Mouse (Mus musculus) kidney, embryonic 15.5 days (tissue): ENCODE data around the gene Spats1. TPM values are rescaled to one million over a fixed set of nuclear protein-coding genes. Genes with fewer than 3 reads are reported as not detected.

ENCODE experiments used
- ATAC-seq: fragments of 200-750 bp; cut with Nextera tagmentation; replicated peaks from 2 replicates; pipeline ENCODE4 v1.8.0; 2017; ENCODE audit warnings: moderate TSS enrichment; ENCODE audit not compliant: low FRiP score
- H3K27ac ChIP-seq: fragments of 300-500 bp; sonication (generic); 2 replicates; pipeline ENCODE4 v1.5.1; 2015; ENCODE audit warnings: mild to moderate bottlenecking, inconsistent platforms
- H3K27me3 ChIP-seq: fragments of 300-500 bp; sonication (generic); 2 replicates; pipeline ENCODE4 v1.6.1; 2015; ENCODE audit warnings: inconsistent platforms
- H3K36me3 ChIP-seq: fragments of 300-500 bp; sonication (generic); 2 replicates; pipeline ENCODE4 v1.6.1; 2015; ENCODE audit warnings: inconsistent platforms
- H3K4me1 ChIP-seq: fragments of 300-500 bp; sonication (generic); 2 replicates; pipeline ENCODE4 v1.6.1; 2015; ENCODE audit warnings: inconsistent platforms
- H3K4me2 ChIP-seq: fragments of 300-500 bp; sonication (generic); 2 replicates; pipeline ENCODE4 v1.6.1; 2015; ENCODE audit warnings: moderate library complexity, mild to moderate bottlenecking, inconsistent platforms
- H3K4me3 ChIP-seq: fragments of 300-500 bp; sonication (generic); replicated peaks from 2 replicates; pipeline ENCODE4 v1.5.1; 2015; ENCODE audit warnings: mild to moderate bottlenecking, inconsistent platforms
- H3K9ac ChIP-seq: fragments of 300-500 bp; sonication (generic); 2 replicates; pipeline ENCODE4 v1.6.1; 2015; ENCODE audit warnings: mild to moderate bottlenecking, inconsistent platforms
- H3K9me3 ChIP-seq: fragments of 300-500 bp; sonication (generic); replicated peaks from 2 replicates; pipeline ENCODE4 v1.6.1; 2016; ENCODE audit warnings: inconsistent platforms
- WGBS: fragments of 180-500 bp; shearing (Covaris S2); methylation state at CpG from one replicate; pipeline ENCODE4 v1.1.7; 2015; ENCODE audit warnings: mixed read lengths; 5-methylcytosine and 5-hydroxymethylcytosine counted together
- polyA plus RNA-seq: library from polyadenylated mRNA; unstranded; fragments of >200 nt; fragmentation: Nextera tagmentation; extraction: Ambion mirVana; gene quantifications from 2 replicates; pipeline ENCODE4 v1.2.1, GENCODE M21; 2015

Spats1 gene
- polyA plus RNA-seq, 1 experiment from 2014 or later = 0.29 TPM

DNA sequence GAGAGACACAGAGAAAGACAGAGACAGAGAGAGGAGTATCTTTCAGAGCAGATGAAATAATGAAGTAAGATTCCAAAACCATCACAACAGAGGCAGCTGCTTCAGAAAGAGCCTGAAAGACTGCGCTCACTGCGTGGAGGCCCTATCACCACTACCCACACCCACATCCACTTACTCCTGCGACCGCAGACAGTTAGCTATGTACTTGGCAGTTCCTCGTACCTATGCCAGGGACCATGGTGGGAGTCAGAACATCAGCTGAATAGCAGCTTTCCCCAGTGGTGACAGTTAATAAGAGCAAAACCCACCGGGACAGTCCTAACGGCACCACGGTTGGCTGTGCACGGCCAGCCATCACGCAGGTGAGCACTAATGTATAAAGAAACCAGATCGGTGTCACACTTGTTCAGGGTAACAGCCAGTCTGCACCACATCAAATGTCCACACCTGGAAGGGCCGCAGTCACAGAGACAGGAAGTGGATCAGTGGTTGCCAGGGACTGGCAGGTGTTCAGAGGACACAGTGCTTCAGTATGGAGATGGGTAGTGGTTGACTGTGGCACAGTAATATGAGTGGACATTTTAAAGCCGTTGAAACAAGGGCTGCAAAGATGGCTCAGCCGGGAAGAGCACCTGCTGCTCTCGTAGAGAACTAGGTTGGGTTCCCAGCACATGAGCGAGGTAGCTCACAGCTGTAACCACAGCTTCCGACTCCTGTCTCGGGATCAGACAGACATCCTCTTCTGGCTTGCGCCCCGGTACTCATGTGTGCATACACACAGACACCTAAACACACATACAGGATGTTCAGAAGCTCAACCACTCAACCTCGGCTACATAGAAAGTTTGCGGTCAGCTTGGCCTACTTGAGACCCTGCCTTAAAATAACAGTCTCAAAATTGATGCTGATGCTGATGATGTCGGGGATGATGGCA, 13.4 kb upstream of the Spats1 start:
- no peak overlapping the region for H3K27ac ChIP-seq
- no peaks in the 10 kb centered on the region for H3K4me1 ChIP-seq
- ATAC-seq = no peak
- H3K4me2 ChIP-seq = no peak overlapping the region
- WGBS = 83% methylated on average over 23 of the region's 23 CpGs
- no peak overlapping the region for H3K9ac ChIP-seq
- no peaks in the 10 kb centered on the region for H3K36me3 ChIP-seq
- H3K4me3 ChIP-seq = no peak overlapping the region
- no peaks in the 10 kb centered on the region for H3K9me3 ChIP-seq
- peaks cover 7% of the 10 kb centered on the region; the same call in 1 of the 2 replicates for H3K27me3 ChIP-seq

GRCm38 (mm10) chr17:45487216-45487615, 12.0 kb upstream of the Spats1 start:
- peaks cover 7% of the 10 kb centered on the region; the same call in 1 of the 2 replicates for H3K27me3 ChIP-seq
- no peak for ATAC-seq
- 11% methylated on average over 5 of the region's 5 CpGs for WGBS

GRCm38 (mm10) chr17:45485581-45485980, 10.4 kb upstream of the Spats1 start:
- WGBS = 85% methylated on average over 7 of the region's 7 CpGs
- ATAC-seq = no peak
- Histone ChIP-seq H3K4me3 (no peak overlapping the region), H3K27me3 (peaks cover 7% of the 10 kb centered on the region; the same call in 1 of the 2 replicates), H3K4me1 (no peaks in the 10 kb centered on the region), H3K27ac (no peak overlapping the region), H3K4me2 (no peak overlapping the region), H3K9me3 (peaks cover 5% of the 10 kb centered on the region; the same call in 1 of the 2 replicates), H3K9ac (no peak overlapping the region), H3K36me3 (no peaks in the 10 kb centered on the region)

More at GRCm38 (mm10) chr17:45487216-45487615, 12.0 kb upstream of the Spats1 start:
- no peaks in the 10 kb centered on the region for H3K4me1 ChIP-seq
- no peak overlapping the region for H3K27ac ChIP-seq
- no peak overlapping the region for H3K4me2 ChIP-seq
- H3K36me3 ChIP-seq = no peaks in the 10 kb centered on the region
- no peak overlapping the region for H3K4me3 ChIP-seq
- H3K9ac ChIP-seq = no peak overlapping the region
- H3K9me3 ChIP-seq = no peaks in the 10 kb centered on the region

- ATAC-seq = no peak
- 35% methylated on average over 2 of the region's 2 CpGs for WGBS
- Histone ChIP-seq H3K4me1 (no peaks in the 10 kb centered on the region), H3K9ac (no peak overlapping the region), H3K27me3 (peaks cover 21% of the 10 kb centered on the region), H3K27ac (no peak overlapping the region), H3K36me3 (no peaks in the 10 kb centered on the region), H3K4me3 (no peak overlapping the region), H3K9me3 (peaks cover 5% of the 10 kb centered on the region; the same call in 1 of the 2 replicates), H3K4me2 (no peak overlapping the region)
Observed at GRCm38 (mm10) chr17:45480429-45480828, 5.2 kb upstream of the Spats1 start.

GRCm38 (mm10) chr17:45478234-45478825, 3.1 kb upstream of the Spats1 start:
- Histone ChIP-seq H3K9ac (no peak overlapping the region), H3K27me3 (peaks cover 34% of the 10 kb centered on the region), H3K4me1 (peaks cover 7% of the 10 kb centered on the region), H3K27ac (no peak overlapping the region), H3K9me3 (peaks cover 5% of the 10 kb centered on the region; the same call in 1 of the 2 replicates), H3K4me3 (no peak overlapping the region), H3K36me3 (no peaks in the 10 kb centered on the region), H3K4me2 (no peak overlapping the region)
- ATAC-seq = 0 out of 2 replicates have a peak, but pooled peaks have one; percentile 20
- 13% methylated on average over 12 of the region's 12 CpGs for WGBS

DNA sequence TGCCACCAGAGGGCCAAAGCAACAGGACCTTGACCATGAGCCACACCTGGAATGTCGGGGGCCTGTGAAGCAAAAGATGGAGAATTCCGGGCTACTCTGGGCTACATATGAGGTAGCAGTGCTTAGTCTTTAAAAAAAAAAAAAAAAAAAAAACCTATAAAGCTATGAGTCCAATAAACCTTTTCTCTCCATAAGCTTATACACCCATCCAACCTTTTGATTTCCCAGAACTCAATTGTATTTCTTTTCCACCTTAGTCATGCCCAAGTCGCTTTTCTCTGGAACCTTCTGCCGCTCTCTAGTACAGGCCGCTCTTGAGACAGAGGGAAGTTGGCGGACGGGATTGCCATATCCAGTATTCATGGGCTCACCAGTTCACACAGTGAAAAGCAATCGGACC, 1.1 kb downstream of the Spats1 start:
- H3K27me3 ChIP-seq = peaks cover 34% of the 10 kb centered on the region
- peak overlapping the region; percentile 47 for H3K4me3 ChIP-seq
- 67% methylated on average over 8 of the region's 8 CpGs for WGBS
- H3K4me2 ChIP-seq = peak overlapping the region; percentile 75
- H3K9ac ChIP-seq = no peak overlapping the region
- H3K27ac ChIP-seq = no peak overlapping the region
- no peaks in the 10 kb centered on the region for H3K9me3 ChIP-seq
- H3K4me1 ChIP-seq = peaks cover 7% of the 10 kb centered on the region
- ATAC-seq = 0 out of 2 replicates have a peak, but pooled peaks have one; percentile 27
- no peaks in the 10 kb centered on the region for H3K36me3 ChIP-seq

DNA sequence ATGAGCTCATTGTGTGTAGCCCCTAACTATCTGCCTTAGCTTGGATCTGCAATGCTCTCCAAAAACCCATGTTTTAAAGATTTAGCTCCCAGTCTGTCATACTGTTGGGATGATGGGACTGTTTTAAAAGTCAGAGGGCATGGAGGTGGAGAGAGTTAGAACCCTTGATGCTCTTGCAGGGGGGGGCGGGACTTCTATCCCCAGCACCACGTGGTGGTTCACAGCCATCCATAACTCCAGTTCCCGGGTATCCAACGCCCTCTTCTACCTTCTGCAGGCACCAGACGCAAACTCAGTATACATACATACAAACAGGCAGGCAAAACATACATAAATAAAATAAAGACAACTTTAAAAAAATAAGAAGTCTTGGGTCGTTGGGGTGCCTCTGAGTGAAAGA, 1.5 kb downstream of the Spats1 start:
- Histone ChIP-seq H3K4me3 (no peak overlapping the region), H3K4me2 (no peak overlapping the region), H3K36me3 (no peaks in the 10 kb centered on the region), H3K4me1 (peaks cover 7% of the 10 kb centered on the region), H3K9ac (no peak overlapping the region), H3K9me3 (no peaks in the 10 kb centered on the region), H3K27ac (no peak overlapping the region), H3K27me3 (peaks cover 34% of the 10 kb centered on the region)
- WGBS = 72% methylated on average over 6 of the region's 6 CpGs
- no peak for ATAC-seq

GRCm38 (mm10) chr17:45470726-45471125, 4.5 kb downstream of the Spats1 start:
- no peak for ATAC-seq
- Histone ChIP-seq H3K27ac (no peak overlapping the region), H3K4me1 (peaks cover 7% of the 10 kb centered on the region), H3K9ac (no peak overlapping the region), H3K36me3 (no peaks in the 10 kb centered on the region), H3K27me3 (peaks cover 16% of the 10 kb centered on the region), H3K4me3 (no peak overlapping the region), H3K4me2 (no peak overlapping the region), H3K9me3 (peaks cover 5% of the 10 kb centered on the region; the same call in 1 of the 2 replicates)
- WGBS = 88% methylated on average over 7 of the region's 7 CpGs

- ATAC-seq = no peak
- H3K9ac ChIP-seq = no peak overlapping the region
- WGBS = 81% methylated on average over 5 of the region's 5 CpGs
- H3K4me2 ChIP-seq = no peak overlapping the region
- H3K36me3 ChIP-seq = no peaks in the 10 kb centered on the region
- peaks cover 5% of the 10 kb centered on the region; the same call in 1 of the 2 replicates for H3K9me3 ChIP-seq
- H3K4me1 ChIP-seq = no peaks in the 10 kb centered on the region
- no peak overlapping the region for H3K27ac ChIP-seq
- no peaks in the 10 kb centered on the region for H3K27me3 ChIP-seq
- H3K4me3 ChIP-seq = no peak overlapping the region
Observed at GRCm38 (mm10) chr17:45468302-45468701, 6.9 kb downstream of the Spats1 start.

DNA sequence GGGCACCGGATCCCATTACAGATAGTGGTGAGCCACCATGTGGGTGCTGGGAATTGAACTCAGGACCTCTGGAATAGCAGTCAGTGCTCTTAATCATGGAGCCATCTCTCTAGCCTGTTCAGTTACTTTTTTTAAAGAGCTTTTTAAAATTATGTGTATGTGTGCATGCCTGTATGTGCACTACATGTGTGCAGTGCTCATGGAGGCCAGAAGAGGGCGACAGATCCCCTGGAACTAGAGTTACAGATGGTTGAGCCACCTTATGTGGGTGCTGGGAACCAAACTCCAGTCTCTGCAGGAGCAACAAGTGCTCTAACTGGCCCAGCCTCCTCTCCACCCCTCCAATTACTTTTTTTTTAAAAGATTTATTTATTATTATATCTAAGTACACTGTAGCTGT, 8.5 kb downstream of the Spats1 start:
- H3K36me3 ChIP-seq = no peaks in the 10 kb centered on the region
- H3K27me3 ChIP-seq = no peaks in the 10 kb centered on the region
- no peak for ATAC-seq
- no peak overlapping the region for H3K4me2 ChIP-seq
- no peaks in the 10 kb centered on the region for H3K4me1 ChIP-seq
- WGBS = 63% methylated on average over 2 of the region's 2 CpGs
- H3K4me3 ChIP-seq = no peak overlapping the region
- no peak overlapping the region for H3K27ac ChIP-seq
- H3K9ac ChIP-seq = no peak overlapping the region
- peaks cover 5% of the 10 kb centered on the region; the same call in 1 of the 2 replicates for H3K9me3 ChIP-seq

DNA sequence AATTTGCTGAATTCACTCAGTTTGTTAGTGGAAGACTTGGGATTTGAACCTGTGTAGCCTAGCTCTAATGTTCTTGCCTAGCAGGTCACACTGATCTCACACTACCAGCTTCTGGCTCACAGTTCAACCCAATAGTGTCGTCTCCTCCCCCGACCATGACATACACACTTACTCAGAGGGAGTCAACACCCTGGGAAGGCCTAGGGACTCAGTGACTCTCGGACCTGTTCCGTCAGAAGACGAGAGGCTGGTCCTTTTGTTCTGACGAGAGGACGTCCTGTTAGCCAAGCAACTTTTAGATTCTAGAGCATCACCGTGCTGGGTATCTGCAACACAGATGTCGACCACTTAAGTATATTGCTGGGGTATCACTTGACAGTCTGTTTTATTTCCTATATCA, 11.0 kb downstream of the Spats1 start:
- no peaks in the 10 kb centered on the region for H3K36me3 ChIP-seq
- 86% methylated on average over 9 of the region's 9 CpGs for WGBS
- no peak for ATAC-seq

GRCm38 (mm10) chr17:45462506-45462905, 12.7 kb downstream of the Spats1 start:
- Histone ChIP-seq H3K4me1 (no peaks in the 10 kb centered on the region), H3K4me3 (no peak overlapping the region), H3K9ac (no peak overlapping the region), H3K36me3 (no peaks in the 10 kb centered on the region), H3K27ac (no peak overlapping the region), H3K27me3 (no peaks in the 10 kb centered on the region), H3K9me3 (peaks cover 5% of the 10 kb centered on the region; the same call in 1 of the 2 replicates), H3K4me2 (no peak overlapping the region)
- WGBS = 91% methylated on average over 4 of the region's 4 CpGs
- ATAC-seq = no peak

More for the DNA sequence above, 11.0 kb downstream of the Spats1 start:
- Histone ChIP-seq H3K4me2 (no peak overlapping the region), H3K9me3 (peaks cover 5% of the 10 kb centered on the region; the same call in 1 of the 2 replicates), H3K27me3 (no peaks in the 10 kb centered on the region), H3K27ac (no peak overlapping the region), H3K9ac (no peak overlapping the region), H3K4me3 (no peak overlapping the region), H3K4me1 (no peaks in the 10 kb centered on the region)
